Mouse (Mus musculus): ENCODE results near the gene Lpar4. TPM values are rescaled to one million over a fixed set of nuclear protein-coding genes. Genes with fewer than 3 reads are reported as not detected.

Gene Lpar4
- polyA plus RNA-seq (2016; fragmentation: Nextera tagmentation; extraction: Ambion mirVana) = 5.2 and 8.7 TPM in 2 replicates

GRCm38 (mm10) chrX:106920175-106920827 lies at the start of gene Lpar4:
Gene Lpar4 (plus strand): TSS chrX:106920625.
- H3K27me3 ChIP-seq (ENCODE audit: insufficient read depth, poor library complexity, severe bottlenecking) = no peaks in the 10 kb centered on the region
- no peaks in the 10 kb centered on the region for H3K9me3 ChIP-seq
- no peaks in the 10 kb centered on the region for H3K36me3 ChIP-seq
- peak; percentile 74 for DNase-seq (ENCODE audit: low spot score)
- peak within 1 kb of the TSS; percentile 55 for H3K4me3 ChIP-seq
- 13% methylated on average over 11 of the region's 11 CpGs for WGBS
- no peaks in the 10 kb centered on the region for H3K4me1 ChIP-seq
- H3K27ac ChIP-seq = peak within 1 kb of the TSS; percentile 59

- WGBS = 65% methylated on average over 3 of the region's 3 CpGs
- Histone ChIP-seq H3K9me3 (no peaks in the 10 kb centered on the region), H3K4me1 (no peaks in the 10 kb centered on the region), H3K27me3 (ENCODE audit: insufficient read depth, poor library complexity, severe bottlenecking) (no peaks in the 10 kb centered on the region), H3K36me3 (no peaks in the 10 kb centered on the region), H3K4me3 (no peak overlapping the region), H3K27ac (no peak overlapping the region)
- no peak for DNase-seq (ENCODE audit: low spot score)
Measured at GRCm38 (mm10) chrX:106871426-106871825, 49.0 kb upstream of the Lpar4 start.

GRCm38 (mm10) chrX:106871894-106872293 lies 48.5 kb upstream of the Lpar4 start:
- no peak for DNase-seq (ENCODE audit: low spot score)
- no peaks in the 10 kb centered on the region for H3K36me3 ChIP-seq
- H3K4me1 ChIP-seq = no peaks in the 10 kb centered on the region
- no peaks in the 10 kb centered on the region for H3K9me3 ChIP-seq
- 42% methylated on average over 3 of the region's 3 CpGs for WGBS
- H3K4me3 ChIP-seq = no peak overlapping the region
- H3K27me3 ChIP-seq (ENCODE audit: insufficient read depth, poor library complexity, severe bottlenecking) = no peaks in the 10 kb centered on the region
- H3K27ac ChIP-seq = no peak overlapping the region

- WGBS = 56% methylated on average over 4 of the region's 4 CpGs
- no peaks in the 10 kb centered on the region for H3K36me3 ChIP-seq
- no peaks in the 10 kb centered on the region for H3K4me1 ChIP-seq
- H3K9me3 ChIP-seq = no peaks in the 10 kb centered on the region
- no peak for DNase-seq (ENCODE audit: low spot score)
- H3K27ac ChIP-seq = no peak overlapping the region
- H3K4me3 ChIP-seq = no peak overlapping the region
- no peaks in the 10 kb centered on the region for H3K27me3 ChIP-seq (ENCODE audit: insufficient read depth, poor library complexity, severe bottlenecking)
Measured at GRCm38 (mm10) chrX:106872315-106872714, 48.1 kb upstream of the Lpar4 start.

- Histone ChIP-seq H3K9me3 (no peaks in the 10 kb centered on the region), H3K4me1 (no peaks in the 10 kb centered on the region), H3K27me3 (ENCODE audit: insufficient read depth, poor library complexity, severe bottlenecking) (no peaks in the 10 kb centered on the region), H3K4me3 (no peak overlapping the region), H3K36me3 (no peaks in the 10 kb centered on the region), H3K27ac (no peak overlapping the region)
- 71% methylated on average over 2 of the region's 2 CpGs for WGBS
- DNase-seq (ENCODE audit: low spot score) = no peak
Measured at GRCm38 (mm10) chrX:106897707-106898275, 22.6 kb upstream of the Lpar4 start.

- H3K4me3 ChIP-seq = peak overlapping the region; percentile 55
- H3K27ac ChIP-seq = peak overlapping the region; percentile 59
- H3K27me3 ChIP-seq (ENCODE audit: insufficient read depth, poor library complexity, severe bottlenecking) = no peaks in the 10 kb centered on the region
- H3K9me3 ChIP-seq = no peaks in the 10 kb centered on the region
- no peak for DNase-seq (ENCODE audit: low spot score)
- no peaks in the 10 kb centered on the region for H3K36me3 ChIP-seq
- no peaks in the 10 kb centered on the region for H3K4me1 ChIP-seq
- WGBS = 12% methylated on average over 9 of the region's 9 CpGs
Measured at GRCm38 (mm10) chrX:106920828-106921619, 599 bp downstream of the Lpar4 start.

- Histone ChIP-seq H3K27ac (no peak overlapping the region), H3K4me3 (no peak overlapping the region), H3K27me3 (ENCODE audit: insufficient read depth, poor library complexity, severe bottlenecking) (no peaks in the 10 kb centered on the region), H3K36me3 (no peaks in the 10 kb centered on the region), H3K4me1 (no peaks in the 10 kb centered on the region), H3K9me3 (no peaks in the 10 kb centered on the region)
- no peak for DNase-seq (ENCODE audit: low spot score)
Measured at GRCm38 (mm10) chrX:106924572-106924971, 4.1 kb downstream of the Lpar4 start.

- Histone ChIP-seq H3K36me3 (no peaks in the 10 kb centered on the region), H3K4me1 (no peaks in the 10 kb centered on the region), H3K27ac (no peak overlapping the region), H3K4me3 (no peak overlapping the region), H3K9me3 (no peaks in the 10 kb centered on the region), H3K27me3 (ENCODE audit: insufficient read depth, poor library complexity, severe bottlenecking) (no peaks in the 10 kb centered on the region)
- 66% methylated on average over 3 of the region's 3 CpGs for WGBS
- no peak for DNase-seq (ENCODE audit: low spot score)
Measured at GRCm38 (mm10) chrX:106939326-106939725, 18.9 kb downstream of the Lpar4 start.

- Histone ChIP-seq H3K4me3 (no peak overlapping the region), H3K4me1 (no peaks in the 10 kb centered on the region), H3K9me3 (no peaks in the 10 kb centered on the region), H3K36me3 (no peaks in the 10 kb centered on the region), H3K27me3 (ENCODE audit: insufficient read depth, poor library complexity, severe bottlenecking) (no peaks in the 10 kb centered on the region), H3K27ac (no peak overlapping the region)
- WGBS = 60% methylated on average over 1 of the region's 1 CpGs
- DNase-seq (ENCODE audit: low spot score) = no peak
Measured at GRCm38 (mm10) chrX:106950558-106950957, 30.1 kb downstream of the Lpar4 start.

GRCm38 (mm10) chrX:106951016-106951415 lies 30.6 kb downstream of the Lpar4 start:
- no peaks in the 10 kb centered on the region for H3K36me3 ChIP-seq
- H3K4me1 ChIP-seq = no peaks in the 10 kb centered on the region
- H3K27me3 ChIP-seq (ENCODE audit: insufficient read depth, poor library complexity, severe bottlenecking) = no peaks in the 10 kb centered on the region
- no peak overlapping the region for H3K4me3 ChIP-seq
- H3K9me3 ChIP-seq = no peaks in the 10 kb centered on the region
- no peak overlapping the region for H3K27ac ChIP-seq
- DNase-seq (ENCODE audit: low spot score) = no peak
- 28% methylated on average over 2 of the region's 2 CpGs for WGBS

GRCm38 (mm10) chrX:106953840-106954239 lies 33.4 kb downstream of the Lpar4 start:
- Histone ChIP-seq H3K4me3 (no peak overlapping the region), H3K36me3 (no peaks in the 10 kb centered on the region), H3K27ac (no peak overlapping the region), H3K4me1 (no peaks in the 10 kb centered on the region), H3K9me3 (no peaks in the 10 kb centered on the region), H3K27me3 (ENCODE audit: insufficient read depth, poor library complexity, severe bottlenecking) (no peaks in the 10 kb centered on the region)
- 67% methylated on average over 1 of the region's 1 CpGs for WGBS
- DNase-seq (ENCODE audit: low spot score) = no peak

GRCm38 (mm10) chrX:106962233-106962632 lies 41.8 kb downstream of the Lpar4 start:
- H3K36me3 ChIP-seq = no peaks in the 10 kb centered on the region
- no peaks in the 10 kb centered on the region for H3K27me3 ChIP-seq (ENCODE audit: insufficient read depth, poor library complexity, severe bottlenecking)
- 34% methylated on average over 2 of the region's 2 CpGs for WGBS
- no peak for DNase-seq (ENCODE audit: low spot score)
- H3K9me3 ChIP-seq = no peaks in the 10 kb centered on the region
- H3K27ac ChIP-seq = no peak overlapping the region
- no peaks in the 10 kb centered on the region for H3K4me1 ChIP-seq
- no peak overlapping the region for H3K4me3 ChIP-seq

- no peaks in the 10 kb centered on the region for H3K27me3 ChIP-seq (ENCODE audit: insufficient read depth, poor library complexity, severe bottlenecking)
- no peaks in the 10 kb centered on the region for H3K4me1 ChIP-seq
- no peak for DNase-seq (ENCODE audit: low spot score)
Measured at GRCm38 (mm10) chrX:106964326-106964725, 43.9 kb downstream of the Lpar4 start.

More at GRCm38 (mm10) chrX:106964326-106964725, 43.9 kb downstream of the Lpar4 start:
- Histone ChIP-seq H3K36me3 (no peaks in the 10 kb centered on the region), H3K27ac (no peak overlapping the region), H3K4me3 (no peak overlapping the region), H3K9me3 (no peaks in the 10 kb centered on the region)
- 77% methylated on average over 2 of the region's 2 CpGs for WGBS

Measured in heart, embryonic 10.5 days (tissue).